Mouse (Mus musculus): ENCODE results near the gene Prdm11. TPM values are rescaled to one million over a fixed set of nuclear protein-coding genes. Genes with fewer than 3 reads are reported as not detected.

Prdm11 gene
- polyA plus RNA-seq, 1 experiment = 11.0 TPM

GRCm38 (mm10) chr2:93030101-93030500 lies 15.9 kb downstream of the Prdm11 start:
- WGBS = 38% methylated on average over 6 of the region's 6 CpGs
- no peak overlapping the region for H3K4me3 ChIP-seq (ENCODE audit: extremely low read depth, insufficient read depth, insufficient read length)
- peaks cover 5% of the 10 kb centered on the region; the same call in 1 of the 2 replicates for H3K4me1 ChIP-seq (ENCODE audit: control insufficient read depth, insufficient read depth, insufficient read length)
- no peaks in the 10 kb centered on the region for H3K27me3 ChIP-seq (ENCODE audit: control insufficient read depth, insufficient read depth, low read length)
- H3K36me3 ChIP-seq (ENCODE audit: control insufficient read depth, insufficient read depth, low read length) = no peaks in the 10 kb centered on the region
- TF ChIP-seq POLR2A (IDR thresholded peaks at IDR 0.05; ENCODE audit: low read depth, low read length) (no peak), CTCF (IDR thresholded peaks at IDR 0.05; ENCODE audit: extremely low read depth, insufficient read depth, insufficient read length, insufficient replicate concordance) (no peak)
- no peak overlapping the region for H3K27ac ChIP-seq (ENCODE audit: insufficient read depth, low read length)
- no peak for DNase-seq (ENCODE audit: low read depth in 1 of 2, low spot score in 2 of 2)

DNA sequence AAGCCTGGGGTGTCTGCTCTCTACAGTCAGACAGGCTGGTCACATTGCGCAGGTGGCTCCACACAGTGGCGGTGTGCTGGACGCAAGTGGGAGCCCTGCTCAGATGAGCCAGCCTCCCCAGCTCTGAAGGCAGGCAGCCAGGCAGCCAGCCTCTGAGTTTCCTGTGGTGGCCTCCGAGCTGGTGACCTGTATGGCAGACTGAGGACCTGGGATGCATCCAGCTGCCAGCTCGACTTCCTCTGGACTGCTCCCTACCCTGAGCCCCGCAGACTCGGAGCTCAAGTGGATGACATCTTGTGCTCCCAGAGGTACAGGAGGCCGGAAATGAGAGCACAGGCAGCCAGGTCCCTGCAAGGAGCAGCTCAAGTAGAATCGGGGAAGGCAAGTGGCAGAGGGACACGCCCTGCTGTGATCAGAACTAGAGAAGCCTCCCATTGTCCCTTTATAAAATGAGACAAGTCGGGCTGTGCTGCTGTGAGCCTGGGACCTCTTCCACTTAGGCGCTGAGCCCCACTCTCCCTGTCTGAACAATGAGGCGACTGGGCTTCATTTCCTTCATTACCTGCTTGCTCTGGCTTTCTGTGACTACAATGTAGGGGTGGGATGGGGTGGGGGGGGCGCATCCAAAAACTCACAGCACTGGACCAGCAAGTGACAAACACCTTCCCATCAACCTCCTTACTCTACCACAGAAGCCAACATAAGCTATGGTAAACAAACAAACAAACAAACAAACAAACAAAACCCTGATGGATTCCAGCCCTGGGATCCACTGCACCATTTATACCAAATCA lies 16.5 kb downstream of the Prdm11 start:
- Histone ChIP-seq H3K36me3 (ENCODE audit: control insufficient read depth, insufficient read depth, low read length) (no peaks in the 10 kb centered on the region), H3K4me1 (ENCODE audit: control insufficient read depth, insufficient read depth, insufficient read length) (peaks cover 5% of the 10 kb centered on the region; the same call in 1 of the 2 replicates), H3K27ac (ENCODE audit: insufficient read depth, low read length) (no peak overlapping the region), H3K4me3 (ENCODE audit: extremely low read depth, insufficient read depth, insufficient read length) (no peak overlapping the region), H3K27me3 (ENCODE audit: control insufficient read depth, insufficient read depth, low read length) (no peaks in the 10 kb centered on the region)
- no peak for DNase-seq (ENCODE audit: low read depth in 1 of 2, low spot score in 2 of 2)
- TF ChIP-seq CTCF (IDR thresholded peaks at IDR 0.05; ENCODE audit: extremely low read depth, insufficient read depth, insufficient read length, insufficient replicate concordance) (no peak), POLR2A (IDR thresholded peaks at IDR 0.05; ENCODE audit: low read depth, low read length) (no peak)
- 11% methylated on average over 14 of the region's 14 CpGs for WGBS

GRCm38 (mm10) chr2:93028865-93029264 lies 17.1 kb downstream of the Prdm11 start:
- Histone ChIP-seq H3K27ac (ENCODE audit: insufficient read depth, low read length) (no peak overlapping the region), H3K27me3 (ENCODE audit: control insufficient read depth, insufficient read depth, low read length) (no peaks in the 10 kb centered on the region), H3K36me3 (ENCODE audit: control insufficient read depth, insufficient read depth, low read length) (no peaks in the 10 kb centered on the region), H3K4me3 (ENCODE audit: extremely low read depth, insufficient read depth, insufficient read length) (no peak overlapping the region), H3K4me1 (ENCODE audit: control insufficient read depth, insufficient read depth, insufficient read length) (peaks cover 5% of the 10 kb centered on the region; the same call in 1 of the 2 replicates)
- TF ChIP-seq POLR2A (IDR thresholded peaks at IDR 0.05; ENCODE audit: low read depth, low read length) (no peak), CTCF (IDR thresholded peaks at IDR 0.05; ENCODE audit: extremely low read depth, insufficient read depth, insufficient read length, insufficient replicate concordance) (no peak; the same call in 1 of the 2 replicates)
- WGBS = 55% methylated on average over 6 of the region's 6 CpGs
- no peak for DNase-seq (ENCODE audit: low read depth in 1 of 2, low spot score in 2 of 2)

DNA sequence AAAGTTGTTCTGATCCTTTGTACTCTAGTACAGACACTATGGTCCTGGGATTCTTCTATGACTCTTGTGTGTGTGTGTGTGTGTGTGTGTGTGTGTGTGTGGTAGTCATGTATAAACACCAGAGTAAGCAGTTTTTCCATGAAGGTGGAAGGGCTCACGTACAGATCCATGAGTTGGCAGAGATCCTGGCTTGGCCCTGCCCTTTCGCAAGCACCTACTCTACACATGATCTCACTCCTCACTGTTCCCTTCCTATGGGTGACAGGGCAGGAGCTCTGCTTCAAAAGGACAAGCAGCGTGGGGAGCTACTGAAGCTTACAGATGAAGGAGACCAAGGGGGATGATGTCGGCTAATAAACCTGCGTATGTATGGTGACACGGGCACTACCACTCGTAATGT lies 18.3 kb downstream of the Prdm11 start:
- DNase-seq (ENCODE audit: low read depth in 1 of 2, low spot score in 2 of 2) = no peak
- H3K4me3 ChIP-seq (ENCODE audit: extremely low read depth, insufficient read depth, insufficient read length) = no peak overlapping the region
- peaks cover 5% of the 10 kb centered on the region; the same call in 1 of the 2 replicates for H3K4me1 ChIP-seq (ENCODE audit: control insufficient read depth, insufficient read depth, insufficient read length)
- H3K27ac ChIP-seq (ENCODE audit: insufficient read depth, low read length) = no peak overlapping the region
- no peaks in the 10 kb centered on the region for H3K27me3 ChIP-seq (ENCODE audit: control insufficient read depth, insufficient read depth, low read length)
- WGBS = 81% methylated on average over 7 of the region's 7 CpGs
- no peak for TF ChIP-seq CTCF (IDR thresholded peaks at IDR 0.05; ENCODE audit: extremely low read depth, insufficient read depth, insufficient read length, insufficient replicate concordance)
- no peak for TF ChIP-seq POLR2A (IDR thresholded peaks at IDR 0.05; ENCODE audit: low read depth, low read length)
- no peaks in the 10 kb centered on the region for H3K36me3 ChIP-seq (ENCODE audit: control insufficient read depth, insufficient read depth, low read length)

GRCm38 (mm10) chr2:93024431-93024830 lies 21.5 kb downstream of the Prdm11 start:
- no peak overlapping the region for H3K4me3 ChIP-seq (ENCODE audit: extremely low read depth, insufficient read depth, insufficient read length)
- no peak for DNase-seq (ENCODE audit: low read depth in 1 of 2, low spot score in 2 of 2)
- no peaks in the 10 kb centered on the region for H3K27me3 ChIP-seq (ENCODE audit: control insufficient read depth, insufficient read depth, low read length)
- peaks cover 2% of the 10 kb centered on the region; the same call in 1 of the 2 replicates for H3K4me1 ChIP-seq (ENCODE audit: control insufficient read depth, insufficient read depth, insufficient read length)
- no peaks in the 10 kb centered on the region for H3K36me3 ChIP-seq (ENCODE audit: control insufficient read depth, insufficient read depth, low read length)
- WGBS = 88% methylated on average over 3 of the region's 3 CpGs
- TF ChIP-seq CTCF (IDR thresholded peaks at IDR 0.05; ENCODE audit: extremely low read depth, insufficient read depth, insufficient read length, insufficient replicate concordance) = no peak
- TF ChIP-seq POLR2A (IDR thresholded peaks at IDR 0.05; ENCODE audit: low read depth, low read length) = no peak
- no peak overlapping the region for H3K27ac ChIP-seq (ENCODE audit: insufficient read depth, low read length)

DNA sequence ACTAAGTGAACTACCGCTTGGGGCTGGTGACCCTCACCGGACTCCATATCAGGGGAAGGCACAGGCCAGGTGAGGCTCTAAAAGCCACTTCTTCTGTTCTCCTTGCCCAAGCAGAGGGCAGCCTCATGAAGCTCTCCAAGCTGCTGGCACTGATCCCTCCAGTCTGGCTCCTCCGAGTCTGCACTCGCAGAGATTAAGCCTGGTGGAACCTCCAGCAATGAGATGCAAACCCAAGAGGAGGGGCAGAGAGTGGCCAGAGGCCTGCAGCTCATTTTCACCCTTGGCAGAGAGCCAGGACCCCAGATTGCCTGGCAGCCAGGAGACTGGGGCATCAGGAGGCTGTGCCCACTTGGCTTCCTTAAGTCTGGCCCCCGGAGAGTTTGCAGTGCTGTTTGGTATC lies 27.1 kb downstream of the Prdm11 start:
- Histone ChIP-seq H3K27ac (ENCODE audit: insufficient read depth, low read length) (no peak overlapping the region), H3K4me3 (ENCODE audit: extremely low read depth, insufficient read depth, insufficient read length) (no peak overlapping the region), H3K36me3 (ENCODE audit: control insufficient read depth, insufficient read depth, low read length) (no peaks in the 10 kb centered on the region), H3K27me3 (ENCODE audit: control insufficient read depth, insufficient read depth, low read length) (peaks cover 11% of the 10 kb centered on the region), H3K4me1 (ENCODE audit: control insufficient read depth, insufficient read depth, insufficient read length) (peaks cover 6% of the 10 kb centered on the region)
- TF ChIP-seq POLR2A (IDR thresholded peaks at IDR 0.05; ENCODE audit: low read depth, low read length) (no peak), CTCF (IDR thresholded peaks at IDR 0.05; ENCODE audit: extremely low read depth, insufficient read depth, insufficient read length, insufficient replicate concordance) (no peak)
- 90% methylated on average over 5 of the region's 5 CpGs for WGBS
- DNase-seq (ENCODE audit: low read depth in 1 of 2, low spot score in 2 of 2) = no peak

- peaks cover 6% of the 10 kb centered on the region for H3K4me1 ChIP-seq (ENCODE audit: control insufficient read depth, insufficient read depth, insufficient read length)
- no peak overlapping the region for H3K27ac ChIP-seq (ENCODE audit: insufficient read depth, low read length)
- WGBS = 93% methylated on average over 8 of the region's 8 CpGs
- peaks cover 1% of the 10 kb centered on the region; the same call in 1 of the 2 replicates for H3K36me3 ChIP-seq (ENCODE audit: control insufficient read depth, insufficient read depth, low read length)
- DNase-seq (ENCODE audit: low read depth in 1 of 2, low spot score in 2 of 2) = no peak
- no peak overlapping the region for H3K4me3 ChIP-seq (ENCODE audit: extremely low read depth, insufficient read depth, insufficient read length)
- TF ChIP-seq POLR2A (IDR thresholded peaks at IDR 0.05; ENCODE audit: low read depth, low read length) (no peak), CTCF (IDR thresholded peaks at IDR 0.05; ENCODE audit: extremely low read depth, insufficient read depth, insufficient read length, insufficient replicate concordance) (no peak)
- H3K27me3 ChIP-seq (ENCODE audit: control insufficient read depth, insufficient read depth, low read length) = peaks cover 11% of the 10 kb centered on the region
Observed at GRCm38 (mm10) chr2:93017151-93017550, 28.8 kb downstream of the Prdm11 start.
